Mouse (Mus musculus) cerebellum, adult 2 months (tissue): Measurements from ENCODE around the gene Gfpt2.

Source experiments
- CTCF ChIP-seq: fragments of 200-500 bp; IDR thresholded peaks from 2 replicates; pipeline ENCODE4 v1.5.1; 2011; ENCODE audit warnings: low read depth, mild to moderate bottlenecking, control low read depth, low read length, moderate library complexity, borderline replicate concordance; ENCODE audit not compliant: insufficient read depth
- POLR2A ChIP-seq: fragments of 200-500 bp; IDR thresholded peaks from 2 replicates; pipeline ENCODE4 v1.6.1; 2011; ENCODE audit warnings: low read length, control low read depth, borderline replicate concordance; ENCODE audit not compliant: insufficient read depth

DNA sequence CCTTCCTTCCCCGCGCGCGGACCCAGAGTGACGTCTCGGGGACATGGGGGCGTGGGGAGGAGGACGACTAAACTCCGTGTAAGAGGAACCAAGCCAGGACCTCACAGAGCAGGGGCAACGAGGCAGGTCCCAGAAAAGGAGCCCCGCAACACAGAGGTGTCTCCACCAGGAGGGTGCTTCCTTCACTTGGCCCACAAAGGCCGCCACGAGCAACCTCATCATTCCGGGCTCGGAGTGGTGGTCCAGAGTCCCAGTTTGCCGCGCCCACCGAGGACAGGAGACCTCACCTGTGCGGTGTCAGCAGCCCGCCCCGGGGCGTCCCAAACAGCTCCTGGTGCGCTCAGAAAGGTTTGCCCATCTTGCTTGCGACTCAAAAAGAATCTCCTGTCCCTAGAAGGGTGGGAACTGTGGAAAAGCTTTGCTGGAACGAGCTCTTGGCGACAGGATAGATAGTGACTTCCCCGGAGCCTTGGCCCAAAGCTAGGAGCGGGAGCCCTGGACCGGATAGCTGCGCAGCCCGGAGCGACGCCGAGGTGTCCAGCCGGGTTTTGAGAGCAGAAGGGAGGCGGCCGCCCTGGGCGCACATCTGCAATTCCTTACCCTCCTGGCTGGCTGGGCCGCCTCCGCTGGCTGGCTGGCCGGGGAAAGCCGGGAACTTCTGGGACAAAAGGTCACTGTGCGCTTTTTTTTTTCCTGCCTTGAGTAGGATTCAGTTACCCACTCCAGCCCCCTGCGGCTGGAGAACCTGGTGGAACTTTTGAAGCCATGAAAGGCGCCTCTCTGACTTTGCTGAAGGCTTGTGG is 565 bp downstream of the Gfpt2 start:
- no peak for TF ChIP-seq POLR2A
- TF ChIP-seq CTCF: no peak
